Mouse (Mus musculus) MEL (cell line): Measurements from ENCODE around the gene Poglut1.

Experiments used
- CTCF ChIP-seq, 3 experiments: IDR thresholded peaks in 2 of 3; conservative IDR thresholded peaks in 1 of 3; 2 replicates each; pipeline ENCODE4 v1.5.1; 2011 to 2012; ENCODE audit warnings: low read length in 3 of 3, low read depth in 2 of 3, mild to moderate bottlenecking in 2 of 3, improper control_type of control experiment in 1 of 3, inconsistent platforms in 1 of 3, mixed read lengths in 1 of 3, moderate library complexity in 1 of 3; ENCODE audit not compliant: control insufficient read depth in 1 of 3, insufficient read depth in 1 of 3, poor library complexity in 1 of 3, severe bottlenecking in 1 of 3
- EP300 ChIP-seq, 2 experiments: IDR thresholded peaks; 2 replicates each; pipeline ENCODE4 v1.6.1; 2011; ENCODE audit warnings: improper control_type of control experiment in 2 of 2, low read length in 2 of 2, low read depth in 1 of 2, mild to moderate bottlenecking in 1 of 2
- MYB ChIP-seq: IDR thresholded peaks from 2 replicates; pipeline ENCODE4 v1.6.1; 2011; ENCODE audit warnings: mild to moderate bottlenecking, low read depth, low read length, improper control_type of control experiment
- POLR2A ChIP-seq, 2 experiments: IDR thresholded peaks; 2 replicates each; pipeline ENCODE4 v1.6.1; 2011 to 2012; ENCODE audit warnings: low read length in 2 of 2, mild to moderate bottlenecking in 2 of 2, control low read depth in 1 of 2, improper control_type of control experiment in 1 of 2, low read depth in 1 of 2, moderate library complexity in 1 of 2; ENCODE audit not compliant: control insufficient read depth in 1 of 2, insufficient read depth in 1 of 2, poor library complexity in 1 of 2
- USF2 ChIP-seq, 2 experiments: IDR thresholded peaks; 2 replicates each; pipeline ENCODE4 v1.6.1; 2011 to 2012; ENCODE audit warnings: improper control_type of control experiment in 2 of 2, low read length in 2 of 2, borderline replicate concordance in 1 of 2, inconsistent platforms in 1 of 2, low read depth in 1 of 2, mild to moderate bottlenecking in 1 of 2; ENCODE audit not compliant: insufficient read depth in 1 of 2

DNA sequence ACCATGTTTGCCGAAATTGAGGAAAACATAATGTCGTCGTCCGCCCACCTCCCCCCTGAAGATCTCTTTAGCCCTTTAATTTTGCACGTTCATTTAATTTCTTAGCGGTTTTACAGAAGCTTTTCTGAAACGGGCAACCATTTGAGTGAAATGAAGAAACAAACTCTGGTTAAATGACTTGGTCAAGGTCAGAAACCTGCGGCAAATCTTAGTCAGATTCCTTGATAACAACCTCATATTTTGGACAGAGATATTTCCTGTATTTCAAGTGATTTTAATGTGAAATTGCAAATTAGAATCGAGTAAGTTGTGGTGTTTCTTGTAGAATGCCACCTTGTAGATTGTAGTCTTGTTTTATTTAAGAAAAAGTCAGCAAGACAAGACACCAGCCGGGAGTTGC, 13.5 kb upstream of the Poglut1 start:
- TF ChIP-seq USF2 (IDR thresholded peaks at IDR 0.05; ENCODE audit: borderline replicate concordance in 1 of 2, insufficient read depth in 1 of 2, low read depth in 1 of 2, low read length in 2 of 2): no peak
- no peak for TF ChIP-seq POLR2A (IDR thresholded peaks at IDR 0.05; ENCODE audit: control insufficient read depth in 1 of 2, insufficient read depth in 1 of 2, low read depth in 1 of 2, low read length in 2 of 2, poor library complexity in 1 of 2)
- TF ChIP-seq CTCF (IDR thresholded peaks at IDR 0.05 in 2 of 3, conservative IDR thresholded peaks at IDR 0.05 in 1 of 3; ENCODE audit: control insufficient read depth in 1 of 3, insufficient read depth in 1 of 3, low read depth in 2 of 3, low read length in 3 of 3, poor library complexity in 1 of 3, severe bottlenecking in 1 of 3): no peak
- no peak for TF ChIP-seq MYB
- no peak for TF ChIP-seq EP300 (IDR thresholded peaks at IDR 0.05; ENCODE audit: low read depth in 1 of 2, low read length in 2 of 2)
